Mouse (Mus musculus) cerebral cortex, adult 2 months (tissue): ENCODE measurements around the gene Rnf126.

ENCODE experiments used
- WGBS: fragments of 180-500 bp; shearing (Covaris S2); methylation state at CpG from one replicate; pipeline ENCODE4 v1.1.7; 2018; 5-methylcytosine and 5-hydroxymethylcytosine counted together

Gene Rnf126

DNA sequence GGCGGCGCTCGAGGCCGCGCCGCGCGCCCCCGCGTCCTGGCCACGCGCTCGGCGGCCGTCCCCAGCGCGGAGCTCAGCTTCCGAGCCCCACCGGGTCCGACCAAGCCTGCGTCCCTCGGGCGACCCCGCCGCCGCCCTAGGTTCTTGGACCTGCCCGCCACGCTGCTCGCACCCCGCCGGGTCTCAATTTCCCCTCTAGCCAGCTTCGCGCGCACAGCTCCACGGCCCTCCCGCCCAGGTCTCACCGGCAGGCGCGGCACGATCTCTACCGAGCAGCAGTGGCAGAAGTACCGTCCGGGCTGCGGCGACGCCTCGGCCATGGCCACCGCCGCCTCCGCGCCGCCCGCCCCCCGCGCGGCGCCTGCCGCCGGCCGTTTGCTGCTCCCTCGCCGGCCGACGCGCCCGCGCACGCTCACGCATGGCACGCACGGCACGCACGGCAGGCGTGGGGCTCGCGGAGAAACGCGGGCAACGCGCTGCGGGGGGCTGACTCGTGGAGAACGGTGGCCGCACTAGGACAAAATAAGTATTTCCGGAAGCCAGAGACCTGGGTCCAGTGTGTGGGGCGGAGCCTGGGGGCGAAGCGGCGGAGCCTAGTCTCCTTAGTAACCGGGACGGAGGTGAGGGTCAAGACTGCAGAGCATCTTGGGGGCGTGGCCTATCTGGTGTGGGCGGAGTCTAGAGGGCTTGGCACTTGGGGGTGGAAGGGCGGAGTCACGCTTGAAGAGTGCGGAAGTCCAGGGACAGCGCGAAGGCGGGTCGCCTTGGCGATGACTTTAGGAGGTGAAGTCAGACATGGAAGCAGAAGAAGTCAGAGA lies at the start of gene Rnf126:
Gene Rnf126, minus strand, starts transcription at position 445 of the 818 bp plus-strand sequence.
- under 1% methylated on average over 97 of the region's 101 CpGs for WGBS

DNA sequence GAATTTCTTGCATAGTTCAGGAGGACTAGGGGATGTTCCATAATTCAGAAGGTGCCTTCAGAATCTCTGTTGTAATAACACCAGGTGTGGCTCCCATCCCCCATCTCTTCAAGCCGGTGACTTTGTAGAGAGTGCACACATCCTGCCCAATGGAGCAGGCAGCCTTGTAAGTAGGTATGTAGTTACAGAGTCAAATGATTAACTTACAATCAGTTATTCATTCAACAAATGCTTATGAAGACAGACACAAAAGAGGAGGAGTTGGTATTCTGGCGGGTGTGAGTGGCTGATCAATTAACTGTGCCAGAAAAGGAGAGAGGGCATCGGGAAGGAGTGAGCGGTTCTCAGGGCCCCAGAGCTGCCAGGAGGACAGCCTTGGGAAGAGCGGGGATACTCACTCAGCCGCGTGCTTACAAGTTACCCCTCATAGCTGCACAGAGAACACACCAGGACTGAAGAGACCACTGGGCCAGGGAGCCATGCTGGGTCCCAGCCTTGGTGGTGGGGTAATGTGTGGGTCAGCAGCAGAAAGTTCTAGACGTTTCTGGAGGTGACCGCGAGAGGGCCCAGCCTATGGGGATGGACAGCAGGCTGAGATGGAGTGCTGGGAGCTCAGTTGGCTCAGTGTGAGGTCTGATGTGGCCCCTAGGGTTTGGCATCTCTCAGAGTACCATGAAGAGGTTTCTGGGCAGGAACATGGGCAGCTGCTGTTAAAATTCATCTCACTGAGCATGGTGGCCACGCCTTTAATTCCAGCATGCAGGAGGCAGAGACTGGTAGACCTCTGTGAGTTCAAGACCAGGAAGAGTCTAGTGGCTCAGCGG lies 49.1 kb upstream of the Rnf126 start:
- WGBS, result 85% methylated on average over 12 of the region's 12 CpGs

DNA sequence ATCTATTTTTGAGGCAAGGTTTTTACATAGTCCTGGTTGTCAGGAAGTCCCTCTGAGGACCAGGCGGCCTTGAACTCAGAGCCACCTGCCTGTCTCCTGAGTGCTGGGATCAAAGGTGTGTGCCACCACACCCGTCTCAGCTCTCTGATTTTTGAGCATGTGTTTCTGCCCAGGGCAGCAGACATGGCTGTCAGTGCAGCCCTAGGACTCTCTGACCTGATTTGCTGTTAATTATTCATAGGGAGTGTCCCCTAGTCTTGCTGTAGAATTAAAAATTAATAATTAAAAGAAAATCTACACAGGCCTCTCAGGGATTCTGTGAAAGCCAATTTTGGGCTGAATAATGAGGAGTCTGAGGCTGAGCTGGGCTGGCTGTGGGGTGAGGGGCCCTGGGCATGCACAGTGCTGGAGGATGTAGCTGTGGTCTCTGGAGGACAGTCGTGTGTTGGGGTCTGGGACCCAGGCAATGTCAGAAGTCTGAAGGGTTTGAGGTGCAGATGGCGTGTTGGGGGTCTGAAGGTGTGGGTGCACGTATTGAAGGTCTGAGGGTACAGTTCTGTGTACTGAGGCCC lies 47.6 kb upstream of the Rnf126 start:
- 89% methylated on average over 5 of the region's 5 CpGs for WGBS

DNA sequence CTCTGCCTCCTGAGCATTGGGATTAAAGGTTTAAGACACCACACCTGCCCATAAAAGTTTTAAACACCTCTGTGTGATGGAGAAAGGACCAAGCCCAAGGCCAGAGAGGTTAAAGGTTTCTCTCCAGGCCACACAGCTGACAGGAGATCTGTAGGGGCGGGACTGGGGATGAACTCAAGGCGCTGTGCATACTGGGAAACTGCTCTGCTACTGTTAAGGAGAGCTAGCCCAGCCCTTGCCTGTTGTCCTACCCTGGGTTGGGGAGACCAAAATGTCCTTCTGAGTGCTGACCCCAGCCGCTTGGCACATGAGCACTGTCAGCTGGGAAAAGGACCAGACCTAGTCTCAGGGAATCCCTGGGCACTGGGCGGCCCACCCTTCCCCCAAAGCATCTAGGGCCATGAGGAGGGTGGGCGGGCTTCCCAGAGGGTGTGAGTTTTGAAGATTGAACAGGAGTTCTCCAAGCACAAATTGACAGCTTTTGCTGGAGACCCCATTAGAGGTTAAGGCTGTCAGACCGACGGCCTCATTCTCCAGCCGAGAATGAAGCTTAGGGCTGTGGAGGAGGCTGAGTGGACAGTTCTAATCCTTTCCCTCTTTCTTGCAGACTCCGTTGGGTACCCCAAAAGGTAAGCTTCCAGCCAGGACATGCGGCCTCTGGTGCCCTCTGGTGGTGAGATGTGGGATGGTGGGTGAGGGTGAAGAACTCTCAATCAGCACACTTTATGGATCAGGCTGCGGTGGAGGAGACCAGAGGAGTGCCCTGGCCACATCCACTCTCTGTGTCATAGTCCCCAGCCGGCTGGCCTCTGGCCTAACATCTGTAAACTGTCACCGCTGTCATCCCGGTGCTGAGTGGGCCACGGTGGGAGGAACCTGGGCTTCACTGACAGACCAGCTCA lies 45.2 kb upstream of the Rnf126 start:
- 31% methylated on average over 15 of the region's 15 CpGs for WGBS

DNA sequence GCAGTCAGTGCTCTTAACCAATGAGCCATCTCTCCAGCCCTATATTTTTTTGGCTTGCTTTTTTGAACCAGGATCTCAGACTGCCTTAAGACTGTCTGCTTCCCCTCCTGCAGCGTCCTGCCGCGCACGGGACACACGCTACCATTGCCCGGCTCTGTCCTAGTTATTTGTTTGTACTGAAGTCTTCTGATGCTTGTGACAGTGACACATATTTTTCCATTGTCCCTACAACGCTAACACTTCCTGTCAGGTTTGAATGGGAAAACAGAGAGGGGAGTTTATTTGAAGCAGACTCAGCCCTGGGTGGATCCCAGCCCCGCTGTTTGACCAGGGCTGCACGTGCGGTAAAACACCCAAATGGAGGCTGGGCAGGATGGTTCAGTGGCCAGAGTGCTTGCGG lies 42.0 kb upstream of the Rnf126 start:
- WGBS, result 73% methylated on average over 11 of the region's 11 CpGs

DNA sequence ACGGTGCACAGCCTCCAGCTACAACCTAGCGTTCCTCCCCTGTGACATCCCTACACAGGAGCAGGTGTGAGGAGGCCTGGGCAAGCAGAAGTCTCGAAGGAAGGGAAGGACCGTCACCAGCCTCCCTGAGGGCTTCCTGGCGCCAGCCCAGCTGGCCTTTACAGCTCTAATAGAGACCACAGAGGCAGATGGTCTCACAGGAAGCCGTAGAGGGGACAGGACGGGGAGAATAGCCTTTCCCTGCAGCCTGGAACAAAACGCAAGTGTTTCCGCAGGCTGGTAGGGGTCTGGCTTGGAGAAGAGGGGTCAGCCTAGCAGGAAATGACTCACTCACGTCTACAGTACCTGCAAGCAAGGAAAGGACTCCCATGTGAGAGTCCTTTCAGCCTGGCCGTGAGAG lies 41.1 kb upstream of the Rnf126 start:
- 63% methylated on average over 11 of the region's 11 CpGs for WGBS

DNA sequence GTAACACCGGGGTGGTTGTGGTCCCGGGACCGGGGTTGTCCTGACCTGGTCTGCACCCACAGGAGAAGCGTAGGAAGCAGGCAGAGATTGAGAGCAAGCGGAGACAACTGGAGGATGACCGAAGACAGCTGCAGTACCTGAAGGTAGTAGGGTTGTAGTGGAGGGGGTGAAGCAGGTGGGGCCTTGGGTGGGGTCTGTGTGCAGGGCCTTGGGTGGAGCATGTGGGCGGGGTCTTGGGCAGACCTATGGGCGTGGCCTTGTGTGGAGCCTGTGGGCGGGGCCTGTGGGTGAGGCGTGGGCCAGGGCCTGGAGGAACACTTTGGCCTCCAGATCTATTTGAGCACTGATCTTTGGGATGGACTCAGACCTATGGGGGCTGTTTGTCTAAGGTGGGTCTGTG lies 40.2 kb upstream of the Rnf126 start:
- 79% methylated on average over 10 of the region's 10 CpGs for WGBS

DNA sequence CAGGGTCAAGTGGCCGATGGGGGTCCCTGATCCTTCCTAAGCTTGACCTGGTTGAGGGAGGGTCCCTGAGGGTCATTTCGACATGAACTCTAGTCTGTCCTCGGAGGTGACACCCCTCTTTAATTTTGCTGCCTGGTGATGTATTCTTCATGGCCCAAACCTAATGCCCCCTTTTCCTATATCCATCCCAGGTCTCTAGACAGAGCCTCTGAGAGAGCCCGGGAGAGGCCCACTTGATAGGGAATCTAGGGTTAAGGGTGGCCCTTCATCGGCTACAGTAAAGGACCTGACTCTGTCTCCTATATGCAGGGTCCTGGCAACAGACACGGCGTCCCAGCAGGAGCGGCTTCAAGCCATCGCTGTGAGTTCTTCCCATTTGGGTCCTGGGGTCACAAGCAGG lies 39.6 kb upstream of the Rnf126 start:
- 87% methylated on average over 9 of the region's 9 CpGs for WGBS

DNA sequence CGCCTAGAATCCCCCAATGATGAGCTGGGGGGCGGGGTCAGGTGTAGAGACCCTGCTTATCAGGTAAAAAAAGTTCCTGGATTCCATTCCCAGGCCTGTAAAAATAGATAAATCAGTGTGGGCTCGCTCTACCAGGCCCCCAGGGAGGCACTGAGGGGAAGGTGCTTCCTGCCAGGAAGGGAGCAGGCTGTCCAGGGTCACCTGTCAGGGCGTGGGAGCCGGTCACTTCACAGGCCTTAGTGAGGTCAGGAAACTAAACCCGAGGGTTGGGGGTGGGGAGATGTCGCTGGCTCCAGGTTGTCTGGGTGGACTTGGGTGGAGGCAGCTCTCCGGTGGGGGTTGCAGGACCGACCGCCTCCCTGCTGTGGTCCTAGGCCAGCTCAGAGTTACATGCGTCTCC lies 38.9 kb upstream of the Rnf126 start:
- 61% methylated on average over 11 of the region's 11 CpGs for WGBS

DNA sequence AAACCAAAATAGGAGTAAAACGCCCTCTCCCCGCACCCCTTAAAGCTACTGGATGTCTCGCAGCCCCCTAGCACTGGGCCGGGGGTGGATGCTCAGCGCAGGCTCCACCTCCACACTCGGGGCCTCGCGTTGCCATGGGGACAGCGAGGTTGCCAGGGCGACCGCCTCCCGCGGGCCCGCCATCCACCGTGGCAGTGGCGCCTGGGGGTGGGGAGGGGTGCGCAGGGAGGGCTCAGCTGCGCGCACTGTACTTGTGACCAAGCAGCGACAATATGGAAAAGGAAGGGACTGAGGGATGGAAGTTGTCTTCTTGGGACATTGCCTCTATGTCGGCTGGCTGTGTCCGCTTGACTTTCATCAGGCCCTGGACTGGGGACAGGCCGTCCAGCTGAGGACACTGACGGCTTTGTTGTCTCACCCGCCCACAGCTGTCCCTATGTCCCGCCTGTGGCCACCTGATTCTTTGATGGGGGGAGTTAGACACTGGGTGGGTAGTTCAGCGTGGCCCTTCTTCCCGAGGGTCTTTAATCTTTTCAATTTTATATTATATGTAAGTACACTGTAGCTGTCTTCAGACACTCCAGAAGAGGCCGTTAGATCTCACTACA lies 37.1 kb upstream of the Rnf126 start:
- 12% methylated on average over 29 of the region's 29 CpGs for WGBS

DNA sequence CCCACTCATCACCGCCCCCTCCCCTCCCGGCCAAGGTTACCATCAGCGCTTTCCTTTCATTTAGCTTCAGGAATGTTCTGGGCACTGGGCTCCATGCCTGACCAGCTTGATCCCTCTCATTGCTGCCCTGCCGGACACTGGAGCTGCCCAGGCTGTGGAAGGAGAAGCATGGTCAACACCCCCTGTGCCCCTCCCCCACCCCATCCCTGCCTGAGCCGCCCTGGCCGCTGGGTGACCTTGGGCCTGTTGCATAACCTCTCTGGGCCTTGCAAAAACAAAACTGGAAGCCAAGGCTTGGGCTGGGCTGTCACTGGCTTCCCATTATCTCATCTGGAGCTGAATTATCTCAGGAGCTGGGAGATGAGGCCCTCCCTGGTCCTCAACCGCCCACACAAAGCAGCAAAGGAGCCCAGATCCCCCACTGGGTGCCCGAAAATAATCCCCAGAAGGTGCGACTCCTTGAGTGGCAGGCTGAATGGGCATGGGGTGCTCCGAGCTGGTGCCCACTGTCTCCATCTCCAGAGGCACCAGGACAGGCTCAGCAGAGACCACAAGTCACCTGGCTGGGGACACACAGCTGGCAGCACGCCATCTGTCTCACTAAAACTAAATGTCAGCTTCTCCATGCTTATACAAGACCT lies 35.7 kb upstream of the Rnf126 start:
- WGBS, result 29% methylated on average over 11 of the region's 11 CpGs

DNA sequence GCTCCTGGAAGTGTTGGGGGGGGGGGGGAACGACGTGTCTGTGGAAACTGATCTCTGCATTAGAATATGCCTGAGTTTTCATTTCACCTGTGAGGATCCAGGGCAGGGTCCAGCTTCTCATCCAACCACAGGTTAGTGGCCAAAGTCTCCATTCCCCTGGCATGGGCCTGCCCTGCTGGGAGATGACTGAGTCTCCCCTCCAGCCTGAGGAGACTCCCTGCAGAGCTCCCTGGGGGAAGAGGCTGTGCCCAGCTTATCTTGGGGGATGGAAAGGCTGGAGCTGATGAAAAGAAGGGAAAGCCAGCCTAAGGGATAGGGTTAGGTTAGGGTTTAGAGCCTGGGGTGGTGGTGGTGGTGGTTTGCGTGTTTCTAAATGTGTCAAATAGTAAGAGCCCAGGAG lies 35.1 kb upstream of the Rnf126 start:
- 31% methylated on average over 3 of the region's 3 CpGs for WGBS

DNA sequence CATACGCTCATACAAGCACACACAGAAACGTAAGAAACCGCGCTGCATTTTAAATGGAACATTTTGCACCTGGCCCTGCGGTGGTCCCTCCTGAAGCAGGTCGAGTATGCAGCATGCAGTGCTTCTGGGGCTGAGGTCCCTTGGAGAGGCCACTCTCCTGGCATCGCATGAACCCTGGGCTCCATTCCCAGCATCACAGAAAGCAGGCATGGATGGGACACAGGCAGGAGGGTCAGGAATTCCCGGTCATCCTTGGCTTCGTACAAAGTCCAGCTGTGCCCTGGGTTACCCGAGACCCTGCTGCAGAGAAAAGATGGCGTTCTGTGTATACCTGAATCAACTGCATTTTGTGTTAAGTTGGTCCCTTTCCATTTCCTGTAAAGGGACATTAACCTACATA lies 33.8 kb upstream of the Rnf126 start:
- WGBS, result 47% methylated on average over 11 of the region's 11 CpGs

DNA sequence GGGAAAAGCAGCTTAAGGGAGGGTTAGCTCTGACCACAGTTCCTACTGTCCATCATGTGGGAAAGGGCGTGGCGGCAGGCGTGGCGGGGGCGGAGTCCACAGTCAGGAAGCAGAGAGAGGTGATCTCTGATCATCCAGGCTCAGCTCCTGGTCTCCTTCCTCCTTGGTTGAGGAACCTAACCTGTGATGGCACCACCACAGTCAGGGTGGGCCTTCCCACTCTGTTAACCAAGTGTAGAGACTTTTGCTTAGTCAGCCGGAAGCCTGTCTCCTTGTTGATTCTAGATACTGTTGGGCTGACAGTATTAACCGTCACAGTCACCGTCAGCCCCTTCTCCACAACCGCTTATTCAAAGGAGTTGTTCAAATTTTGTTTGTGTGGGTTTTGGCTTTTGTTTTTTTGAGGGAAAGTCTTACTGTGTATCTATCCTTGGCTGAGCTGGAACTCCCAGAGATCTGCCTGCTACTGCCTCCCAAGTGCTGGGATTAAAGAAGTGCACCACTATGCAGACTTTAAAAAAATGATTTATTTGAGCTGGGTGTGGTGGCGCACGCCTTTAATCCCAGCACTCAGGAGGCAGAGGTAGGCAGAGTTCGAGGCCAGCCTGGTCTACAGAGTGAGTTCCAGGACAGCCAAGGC lies 31.7 kb upstream of the Rnf126 start:
- WGBS, result 86% methylated on average over 12 of the region's 12 CpGs

DNA sequence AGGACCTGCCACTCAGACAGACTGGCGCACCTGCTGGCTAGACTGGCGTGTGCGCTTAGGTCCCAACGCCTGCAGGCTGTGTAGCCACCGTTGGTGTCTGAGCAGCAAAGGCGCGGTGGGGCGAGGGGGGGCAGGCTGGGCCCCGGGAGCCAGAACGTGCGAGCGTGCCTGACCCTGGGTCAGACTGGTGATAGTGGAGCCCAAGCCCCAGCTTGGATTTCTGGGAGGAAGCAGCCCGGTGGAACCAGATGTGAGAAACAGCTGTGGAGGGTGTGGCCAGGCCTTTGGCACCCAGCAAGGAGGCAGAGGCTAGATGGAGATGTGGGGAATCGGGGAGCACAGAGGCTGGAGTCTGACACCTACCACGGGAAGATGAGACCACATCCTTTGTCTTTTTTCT lies 30.6 kb upstream of the Rnf126 start:
- 46% methylated on average over 15 of the region's 15 CpGs for WGBS

DNA sequence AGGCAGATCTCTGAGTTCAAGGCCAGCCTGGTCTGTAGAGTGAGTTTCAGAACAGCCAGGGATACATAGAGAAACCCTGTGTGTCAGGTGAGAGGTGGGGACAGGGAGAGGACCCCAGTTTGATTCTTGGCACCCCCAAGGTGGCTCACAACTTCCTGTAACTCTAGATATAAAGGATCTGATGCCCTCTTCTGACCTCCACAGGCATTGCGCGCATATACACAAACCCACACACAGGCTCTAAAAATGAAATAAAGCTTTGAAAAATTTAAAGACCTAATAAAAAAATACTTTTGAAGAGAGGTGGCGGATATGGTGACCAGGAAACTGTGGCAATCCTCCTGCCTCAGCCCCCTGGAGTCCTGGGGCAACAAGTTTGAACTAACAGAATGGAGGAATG lies 29.2 kb upstream of the Rnf126 start:
- 79% methylated on average over 3 of the region's 3 CpGs for WGBS

DNA sequence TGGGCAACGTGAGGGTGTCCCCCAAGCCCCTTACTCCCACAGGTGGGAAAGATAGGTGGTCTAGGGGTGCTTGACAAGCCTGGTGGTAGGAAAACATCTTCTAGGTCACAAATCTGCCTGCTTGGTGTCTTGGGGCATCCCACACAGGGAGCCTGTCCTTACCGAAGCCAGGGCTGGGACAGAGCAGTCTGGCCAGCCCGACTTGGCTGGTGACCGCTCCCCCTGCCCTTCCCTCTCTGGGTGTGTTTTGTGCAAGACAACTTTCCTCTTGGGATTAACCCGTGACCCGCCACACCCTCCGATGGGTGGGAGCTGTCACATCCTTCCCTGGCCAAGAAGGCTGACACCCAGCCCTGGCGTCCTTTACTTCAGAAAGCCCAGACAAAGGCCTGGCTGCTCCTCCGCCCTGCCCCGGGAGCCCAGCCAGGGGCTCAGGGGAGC lies 27.8 kb upstream of the Rnf126 start:
- WGBS, result 11% methylated on average over 10 of the region's 10 CpGs

DNA sequence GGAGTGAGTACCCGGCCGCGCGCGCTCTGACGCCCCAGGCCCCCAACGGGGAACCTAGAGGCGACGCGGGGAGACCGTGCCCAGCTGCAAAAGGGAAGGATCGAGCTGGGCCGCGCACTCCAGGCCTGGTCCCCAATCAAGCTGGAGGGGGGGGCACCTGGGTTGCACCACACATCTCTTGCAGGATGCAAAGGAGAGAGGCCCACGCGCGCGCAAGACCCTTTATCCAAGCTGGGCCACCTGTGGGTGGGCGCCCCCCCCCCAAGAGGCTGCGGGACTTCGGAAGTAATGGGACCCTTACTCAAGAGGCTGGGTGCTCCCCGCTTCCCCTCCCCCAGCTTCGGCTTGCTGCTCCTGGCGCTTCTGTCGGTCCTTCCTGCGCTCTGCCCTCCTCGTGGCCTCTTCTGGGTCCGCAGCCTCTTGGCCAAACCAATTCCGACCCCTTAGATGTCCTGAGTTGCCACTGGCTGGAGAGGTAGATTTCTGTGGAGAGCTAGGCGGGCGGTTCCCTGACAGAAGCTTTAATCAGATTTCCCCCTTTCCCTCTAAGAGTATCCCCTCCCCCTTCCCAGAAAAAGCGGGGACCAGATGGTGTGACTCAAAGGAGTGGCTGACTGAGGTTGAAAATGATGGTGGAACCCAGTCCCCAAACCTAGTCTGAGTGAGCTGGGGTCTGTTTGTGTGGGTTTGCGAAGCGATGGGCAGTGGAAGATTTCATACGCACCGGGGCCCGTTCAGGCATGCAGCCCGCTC lies 27.2 kb upstream of the Rnf126 start:
- WGBS, result 5% methylated on average over 37 of the region's 38 CpGs

DNA sequence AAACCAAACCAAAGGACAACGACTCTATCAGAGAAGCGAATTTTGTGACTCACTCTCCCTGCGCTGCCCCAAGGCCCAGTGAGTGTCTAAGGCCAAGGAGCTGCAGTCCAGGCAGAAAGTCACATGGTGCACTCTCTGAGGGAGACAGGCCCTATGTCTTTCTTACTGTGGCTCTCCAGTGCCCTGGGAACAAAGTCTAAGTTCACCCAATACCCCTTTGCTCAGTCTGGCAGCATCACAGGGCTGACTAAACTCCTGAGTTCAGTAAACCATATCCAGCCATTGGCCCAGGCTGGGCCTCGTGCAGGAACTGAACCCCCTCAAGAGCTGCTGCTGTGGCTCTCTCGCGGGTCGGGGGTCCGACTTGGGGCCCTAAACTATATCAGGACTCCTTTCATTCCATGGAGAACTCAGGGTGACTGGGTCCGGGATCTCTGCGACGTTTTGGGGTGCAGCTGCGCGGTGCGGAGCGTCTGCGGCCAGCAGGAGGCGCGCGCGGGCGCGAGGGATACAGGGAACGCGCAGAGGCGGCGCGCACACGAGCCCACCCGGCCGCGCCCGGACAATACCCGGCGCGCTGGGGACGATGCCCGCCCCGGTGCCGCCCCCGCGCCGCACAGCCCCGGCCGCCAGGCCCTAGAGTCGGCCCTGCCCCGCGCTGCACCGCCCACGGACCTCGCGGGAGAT lies 26.4 kb upstream of the Rnf126 start, which contains the start of gene Palm:
Gene Palm, plus strand, starts transcription at position 522 of the 687 bp plus-strand sequence.
- WGBS, result 5% methylated on average over 51 of the region's 51 CpGs
